In the genomic region with DNA sequence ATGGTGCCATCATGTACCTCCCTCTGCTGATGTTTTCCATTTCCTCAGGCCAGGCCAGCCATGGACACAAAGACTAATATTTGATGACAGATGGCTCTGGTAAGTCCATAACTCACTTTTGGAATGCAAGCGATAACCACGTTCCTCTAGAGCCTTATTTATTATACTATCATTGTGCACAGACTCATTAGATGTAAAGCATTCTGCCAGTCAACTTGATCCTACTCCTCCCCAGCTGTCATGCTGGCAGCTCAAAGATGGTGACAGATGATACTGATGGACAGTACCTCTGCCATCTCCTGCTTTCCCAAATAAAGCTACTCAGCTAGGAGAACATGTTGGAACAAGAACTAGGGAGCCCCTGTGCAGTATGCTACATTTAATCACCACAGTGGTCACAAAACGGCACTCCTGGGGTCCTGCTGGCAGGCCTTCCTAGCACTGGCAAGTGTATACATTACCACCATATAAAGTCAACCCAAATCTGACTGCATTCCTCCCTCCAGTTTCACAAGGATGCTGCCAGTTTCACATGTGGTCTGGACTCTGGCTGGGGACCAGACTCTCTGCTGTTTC, we compare ENCODE assay signal across 1 mouse cellular context.
TF ChIP-seq lines count a peak whose summit lies in the region.

No protein-coding gene starts in this region.

TF ChIP-seq in myocyte, 11 proteins besides CTCF, POLR2A, EP300 and RAD21:
- TF ChIP-seq MYOG (IDR thresholded peaks at IDR 0.05; ENCODE audit: control insufficient read depth in 1 of 3, insufficient read depth in 1 of 3, insufficient read length in 2 of 3, low read depth in 2 of 3) (peak in 1 of 3 experiments; percentile 23), MYOD1 (IDR thresholded peaks at IDR 0.05; ENCODE audit: control insufficient read depth in 1 of 3, insufficient read length in 2 of 3, low read depth in 2 of 3) (peak in 2 of 3 experiments; percentile 46 to 57), MAX (IDR thresholded peaks at IDR 0.05; ENCODE audit: low read depth) (no peak)
